Comparison of ENCODE assay signal across 8 mouse cellular contexts in the genomic region with DNA sequence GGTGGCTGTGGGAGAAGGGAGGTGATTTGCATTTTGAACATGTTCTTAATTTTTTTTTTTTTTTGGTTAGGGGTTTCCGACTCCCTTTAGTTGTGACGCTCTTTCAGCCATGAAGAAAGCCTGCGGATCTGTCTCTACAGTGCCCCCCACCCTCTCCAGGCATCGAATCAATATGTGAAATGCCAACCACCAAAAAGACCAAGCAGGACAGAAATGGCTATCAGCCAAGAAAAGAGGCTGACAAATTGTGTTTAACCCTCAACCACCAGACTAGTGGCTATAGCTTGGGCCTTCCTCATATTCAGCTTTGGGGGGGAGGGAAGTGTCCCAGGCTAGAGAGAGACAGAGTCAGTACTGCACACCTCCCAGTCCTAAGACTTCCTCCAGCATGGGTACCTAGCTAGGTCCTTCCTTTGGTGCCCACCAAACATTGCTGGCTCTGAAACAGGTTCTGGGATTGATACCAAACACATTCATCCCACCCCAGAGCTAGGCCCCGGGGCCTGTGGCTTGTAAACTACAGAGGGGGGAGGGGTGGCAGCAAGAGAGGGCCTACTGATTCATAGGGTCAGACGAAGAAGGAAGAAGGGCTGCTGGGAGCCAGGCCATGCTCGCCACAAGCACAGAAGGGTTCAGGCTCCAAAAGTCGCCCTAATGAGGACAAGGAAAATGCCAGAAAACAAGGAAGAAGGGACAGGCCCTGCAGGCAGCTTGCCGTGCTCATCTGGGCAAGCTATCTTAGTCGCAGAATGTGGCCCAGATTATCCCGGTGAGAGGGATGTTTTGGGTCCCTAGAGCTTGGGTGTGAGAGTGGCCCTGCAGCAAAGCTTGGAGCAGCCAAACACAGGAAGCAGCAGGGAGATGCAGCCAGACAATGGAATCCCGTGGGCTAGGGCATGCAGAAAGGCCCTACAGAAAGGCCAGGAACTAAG. TPM values are rescaled to one million over a fixed set of nuclear protein-coding genes. Genes with fewer than 3 reads are reported as not detected.
A peak's percentile ranks its signal among the peaks of the same experiment; 100 is the strongest.
DNase-seq lines count a peak whose midpoint lies in the region; ATAC-seq and TF ChIP-seq lines count a peak whose summit lies in the region.

No protein-coding gene starts in this region.

- H3K36me3 ChIP-seq in kidney, embryonic 15.5 days: peaks cover 19% of the 10 kb centered on the region
- no peaks in the 10 kb centered on the region for H3K36me3 ChIP-seq in midbrain, embryonic 16.5 days (ENCODE audit: control insufficient read depth, insufficient read depth, low read length)

- H3K27me3 ChIP-seq in kidney, embryonic 15.5 days: no peaks in the 10 kb centered on the region
- no peaks in the 10 kb centered on the region for H3K27me3 ChIP-seq in midbrain, embryonic 16.5 days (ENCODE audit: control insufficient read depth, insufficient read depth, low read depth, low read length)

- WGBS in kidney, embryonic 15.5 days: 14% methylated on average over 12 of the region's 12 CpGs
- WGBS in midbrain, embryonic 16.5 days: 8% methylated on average over 12 of the region's 12 CpGs

- H3K4me2 ChIP-seq in kidney, embryonic 15.5 days: peak overlapping the region; percentile 53
- H3K4me2 ChIP-seq in midbrain, embryonic 16.5 days (ENCODE audit: low read length): peak overlapping the region; percentile 53

- peak overlapping the region; percentile 91 for H3K27ac ChIP-seq in left cerebral cortex, adult 2 months
- peak overlapping the region; percentile 98 for H3K27ac ChIP-seq in kidney, embryonic 15.5 days
- peak overlapping the region; percentile 88 for H3K27ac ChIP-seq in midbrain, embryonic 16.5 days (ENCODE audit: low read length)

- H3K4me1 ChIP-seq in kidney, embryonic 15.5 days: peaks cover 91% of the 10 kb centered on the region
- H3K4me1 ChIP-seq in midbrain, embryonic 16.5 days (ENCODE audit: control insufficient read depth, insufficient read depth, low read length): peaks cover 56% of the 10 kb centered on the region

- peak overlapping the region; percentile 32; the same call in 1 of the 2 replicates for H3K9ac ChIP-seq in kidney, embryonic 15.5 days
- H3K9ac ChIP-seq in midbrain, embryonic 16.5 days (ENCODE audit: low read depth, low read length): peak overlapping the region; percentile 63

- no peak for ATAC-seq in kidney, embryonic 15.5 days (replicated peaks; ENCODE audit: low FRiP score)
- no peak for ATAC-seq in midbrain, embryonic 16.5 days

- intact Hi-C loops in left cerebral cortex, adult 2 months (cut with DNase I): no loop called here
- intact Hi-C loops in left cerebral cortex, postnatal 36 days (cut with DNase I): no loop called here

- DNase-seq in left cerebral cortex, adult 2 months (ENCODE audit: extremely low spot score in 1 of 2, low spot score in 2 of 2): no peak
- no peak for DNase-seq in left cerebral cortex, postnatal 36 days (ENCODE audit: low spot score in 2 of 2)
- peak; percentile 71 for DNase-seq in cerebellum, adult 9-11 months
- peak; percentile 73 to 84 for DNase-seq in heart, adult 18-20 months
- DNase-seq in layer of hippocampus, postnatal 36 days: no peak
- DNase-seq in spleen, postnatal 4 days (ENCODE audit: low spot score in 2 of 2): no peak

- no peak for TF ChIP-seq CTCF in left cerebral cortex, adult 2 months (IDR thresholded peaks at IDR 0.05)

- H3K9me3 ChIP-seq in kidney, embryonic 15.5 days (replicated peaks): no peaks in the 10 kb centered on the region
- no peaks in the 10 kb centered on the region for H3K9me3 ChIP-seq in midbrain, embryonic 16.5 days (replicated peaks; ENCODE audit: control insufficient read depth, low read length, poor library complexity, severe bottlenecking)

- H3K4me3 ChIP-seq in left cerebral cortex, adult 2 months: peak overlapping the region; percentile 34
- H3K4me3 ChIP-seq in kidney, embryonic 15.5 days (replicated peaks): peak overlapping the region; percentile 14
- no peak overlapping the region for H3K4me3 ChIP-seq in midbrain, embryonic 16.5 days (ENCODE audit: low read depth, low read length)

RNA-seq across cellular contexts. Expression of a gene that starts 40.1 kb away (rescaled TPM):
- total RNA-seq in left cerebral cortex, adult 2 months (2021): 100 to 1,000 TPM; 182 to 188 TPM
- total RNA-seq in left cerebral cortex, postnatal 36 days (2021): 100 to 1,000 TPM; 119 to 184 TPM
- total RNA-seq in heart, adult 18-20 months (2021): 10 to 100 TPM; 41.2 to 44.8 TPM
- polyA plus RNA-seq in kidney, embryonic 15.5 days (2015; fragmentation: Nextera tagmentation; extraction: Ambion mirVana): 67.1 and 68.3 TPM in 2 replicates
- polyA plus RNA-seq in midbrain, embryonic 16.5 days (2015; fragmentation: Nextera tagmentation; extraction: Ambion mirVana): 78.7 and 87.3 TPM in 2 replicates
- total RNA-seq in layer of hippocampus, postnatal 36 days (2021): 100 to 1,000 TPM; 162 to 181 TPM

Comparison
In these comparisons a context has a peak if more than half of its experiments do, and no peak if none do; other contexts are left out.
1. DNase-seq: peak in cerebellum, adult 9-11 months (single experiment) and heart, adult 18-20 months (2 of 2); none in left cerebral cortex, adult 2 months (0 of 2), left cerebral cortex, postnatal 36 days (0 of 2), layer of hippocampus, postnatal 36 days (0 of 2) and spleen, postnatal 4 days (0 of 2).
2. Peak in every context shown above with its lines, with median percentiles within 50 percentile points of each other: H3K27ac ChIP-seq.